Mouse (Mus musculus) cerebellum, adult 9-11 months (tissue): ENCODE results near the gene Gm13178.

Experiments
- DNase-seq: peaks from one replicate; pipeline ENCODE4 v3.0.0; 2022

Gene Gm13178

DNA sequence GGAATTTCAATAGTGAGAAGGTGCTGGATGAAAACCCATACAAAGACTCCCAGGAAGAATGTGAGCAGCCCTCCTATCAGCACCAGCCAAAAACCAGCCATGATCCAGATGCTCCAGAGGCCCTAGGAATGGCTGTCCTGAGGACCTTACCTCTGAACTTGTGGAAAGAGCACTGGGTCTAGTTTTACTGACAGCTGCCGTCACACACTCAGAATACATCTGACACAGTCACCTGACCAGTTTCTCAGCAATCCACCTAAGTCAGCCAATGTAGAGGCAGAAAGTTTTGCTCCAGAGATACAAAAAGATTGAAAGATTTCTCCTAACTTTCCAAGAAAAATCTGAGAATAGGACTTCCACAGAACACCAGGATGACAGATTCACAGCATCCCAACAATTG is at the start of gene Gm13178:
Gene Gm13178, minus strand, starts transcription at position 101 of the 400 bp plus-strand sequence.
- DNase-seq = no peak

GRCm38 (mm10) chr4:144765722-144766121 is 44.5 kb upstream of the Gm13178 start:
- peak; percentile 3 for DNase-seq

DNA sequence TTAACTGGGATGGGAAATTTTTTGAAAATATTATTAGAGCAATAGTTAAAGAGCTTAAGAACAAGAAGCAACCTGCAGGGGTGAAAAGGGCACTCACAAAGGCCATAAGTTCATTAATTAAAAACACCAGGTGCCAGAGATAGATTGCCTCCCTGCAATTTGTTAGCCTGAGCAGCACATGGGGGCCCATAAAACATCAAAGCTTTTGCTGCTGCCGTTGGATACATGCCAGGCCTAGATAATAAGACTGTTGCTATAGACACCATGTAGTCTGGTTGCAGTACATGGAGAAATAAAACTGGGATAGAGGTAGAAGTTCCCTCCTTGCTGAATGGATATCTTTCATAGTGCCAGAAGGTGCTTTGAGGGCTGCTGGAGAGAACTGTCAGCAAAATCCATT is 27.9 kb upstream of the Gm13178 start:
- no peak for DNase-seq

GRCm38 (mm10) chr4:144719691-144720090 is 1.5 kb downstream of the Gm13178 start:
- no peak for DNase-seq

GRCm38 (mm10) chr4:144718288-144718687 is 2.9 kb downstream of the Gm13178 start:
- DNase-seq = no peak

- DNase-seq = no peak
Observed at GRCm38 (mm10) chr4:144686268-144686667, 34.9 kb downstream of the Gm13178 start, which contains the start of gene Gm436. Gm436 (minus strand) TSS chr4:144686368.
